Mouse (Mus musculus): ENCODE measurements around the gene 2700049A03Rik. TPM values are rescaled to one million over a fixed set of nuclear protein-coding genes. Genes with fewer than 3 reads are reported as not detected.

The 2700049A03Rik gene
- polyA plus RNA-seq, 1 experiment from 2014 or later: 12.8 TPM

DNA sequence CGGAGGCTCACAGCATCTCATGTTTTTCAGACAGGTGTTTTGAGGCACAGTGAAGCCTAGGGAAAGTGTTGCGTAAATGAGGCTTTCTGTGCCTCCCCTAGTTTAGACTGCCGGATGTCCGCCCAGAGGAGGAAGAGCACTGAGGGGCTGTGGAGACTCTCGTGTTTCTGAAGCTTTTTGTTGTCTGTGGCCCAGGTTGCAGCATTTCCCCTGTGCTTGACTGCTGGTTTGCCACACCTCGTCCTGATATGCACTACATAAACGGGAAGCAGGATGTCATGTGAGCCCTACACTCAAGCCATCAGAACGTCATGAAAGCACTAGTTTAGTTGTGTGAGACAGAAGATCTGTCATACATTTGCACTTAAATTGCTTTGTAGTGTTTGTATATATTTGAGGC lies 56.1 kb downstream of the 2700049A03Rik start:
- no peaks in the 10 kb centered on the region for H3K27me3 ChIP-seq (replicated peaks)
- H3K4me3 ChIP-seq (replicated peaks): no peak overlapping the region
- 87% methylated on average over 8 of the region's 8 CpGs for WGBS
- no peak for ATAC-seq (ENCODE audit: low FRiP score)
- peaks cover 55% of the 10 kb centered on the region for H3K36me3 ChIP-seq
- H3K4me2 ChIP-seq: no peak overlapping the region
- no peaks in the 10 kb centered on the region for H3K9me3 ChIP-seq (replicated peaks)
- no peak overlapping the region for H3K27ac ChIP-seq (replicated peaks)
- no peaks in the 10 kb centered on the region for H3K4me1 ChIP-seq
- no peak overlapping the region for H3K9ac ChIP-seq (replicated peaks)

DNA sequence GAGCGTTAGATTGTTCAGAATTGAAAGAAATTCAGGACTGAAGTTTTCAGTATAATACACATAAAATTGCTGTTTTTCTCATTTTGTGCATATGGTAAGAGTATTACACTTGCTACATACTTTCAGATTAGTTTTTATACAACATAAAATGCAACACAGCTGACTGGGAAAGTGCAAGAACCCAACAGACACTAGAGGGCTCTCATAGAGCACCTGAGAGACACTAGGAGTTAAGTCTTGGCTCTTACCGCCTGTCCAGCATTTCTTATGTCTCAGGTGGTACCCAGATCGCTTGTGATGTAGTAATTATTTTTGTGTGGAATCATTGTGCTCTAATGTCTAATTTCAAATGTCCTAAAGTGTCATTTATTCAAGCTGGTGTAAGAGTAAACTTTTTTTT lies 61.0 kb downstream of the 2700049A03Rik start:
- no peak overlapping the region for H3K4me2 ChIP-seq
- peaks cover 9% of the 10 kb centered on the region; the same call in 1 of the 2 replicates for H3K4me1 ChIP-seq
- H3K9me3 ChIP-seq (replicated peaks): no peaks in the 10 kb centered on the region
- H3K36me3 ChIP-seq: peaks cover 29% of the 10 kb centered on the region
- WGBS: 49% methylated on average over 3 of the region's 3 CpGs
- no peak overlapping the region for H3K4me3 ChIP-seq (replicated peaks)
- no peak for ATAC-seq (ENCODE audit: low FRiP score)
- no peak overlapping the region for H3K27ac ChIP-seq (replicated peaks)
- no peaks in the 10 kb centered on the region for H3K27me3 ChIP-seq (replicated peaks)
- no peak overlapping the region for H3K9ac ChIP-seq (replicated peaks)

DNA sequence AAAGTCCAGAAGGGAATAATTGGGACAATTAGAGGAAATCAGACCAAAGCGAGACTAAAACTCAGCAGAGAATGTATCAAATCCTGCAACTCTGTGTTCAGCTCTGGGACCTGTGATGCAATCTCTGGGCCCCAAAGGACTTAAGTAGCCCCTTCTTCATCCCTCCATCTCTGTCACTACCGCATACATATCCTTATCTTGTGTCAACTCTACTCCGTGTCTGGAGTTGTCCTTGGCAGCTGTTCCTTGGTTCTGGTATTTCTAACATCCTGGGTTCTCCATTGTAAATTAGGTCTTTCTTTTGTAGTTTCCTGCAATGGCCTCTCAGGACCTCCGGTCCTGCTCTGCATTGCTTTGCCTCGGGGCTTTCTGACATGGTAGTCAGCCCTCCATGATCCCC lies 65.1 kb downstream of the 2700049A03Rik start:
- no peak overlapping the region for H3K4me3 ChIP-seq (replicated peaks)
- H3K4me1 ChIP-seq: peaks cover 9% of the 10 kb centered on the region; the same call in 1 of the 2 replicates
- H3K27me3 ChIP-seq (replicated peaks): no peaks in the 10 kb centered on the region
- WGBS: 74% methylated on average over 5 of the region's 5 CpGs
- no peak overlapping the region for H3K4me2 ChIP-seq
- H3K27ac ChIP-seq (replicated peaks): no peak overlapping the region
- no peak overlapping the region for H3K9ac ChIP-seq (replicated peaks)
- no peaks in the 10 kb centered on the region for H3K9me3 ChIP-seq (replicated peaks)
- ATAC-seq (ENCODE audit: low FRiP score): no peak
- H3K36me3 ChIP-seq: peaks cover 12% of the 10 kb centered on the region; the same call in 1 of the 2 replicates

DNA sequence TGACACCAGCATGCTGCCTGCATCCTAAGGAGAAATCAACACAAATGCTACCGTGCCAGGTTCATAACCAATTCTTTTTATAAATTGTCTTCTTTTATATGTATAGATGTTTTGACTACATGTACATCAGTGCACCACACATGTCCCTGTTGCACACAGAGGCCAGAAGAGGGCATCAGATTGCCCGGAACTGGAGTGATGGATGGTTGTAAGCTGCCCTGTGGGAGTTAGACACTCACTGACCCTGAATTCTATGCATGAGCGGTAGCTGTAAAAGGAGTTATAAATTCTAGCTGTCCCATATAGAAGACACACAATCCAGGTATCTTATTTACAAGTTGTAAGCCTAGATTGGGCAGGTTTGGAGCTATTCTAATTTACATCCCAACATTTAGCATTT lies 67.7 kb downstream of the 2700049A03Rik start:
- Histone ChIP-seq H3K9ac (replicated peaks) (no peak overlapping the region), H3K4me3 (replicated peaks) (no peak overlapping the region), H3K27me3 (replicated peaks) (no peaks in the 10 kb centered on the region), H3K36me3 (peaks cover 10% of the 10 kb centered on the region; the same call in 1 of the 2 replicates), H3K4me2 (no peak overlapping the region), H3K27ac (replicated peaks) (no peak overlapping the region), H3K9me3 (replicated peaks) (no peaks in the 10 kb centered on the region), H3K4me1 (peaks cover 9% of the 10 kb centered on the region; the same call in 1 of the 2 replicates)
- 55% methylated on average over 3 of the region's 3 CpGs for WGBS
- ATAC-seq (ENCODE audit: low FRiP score): no peak

DNA sequence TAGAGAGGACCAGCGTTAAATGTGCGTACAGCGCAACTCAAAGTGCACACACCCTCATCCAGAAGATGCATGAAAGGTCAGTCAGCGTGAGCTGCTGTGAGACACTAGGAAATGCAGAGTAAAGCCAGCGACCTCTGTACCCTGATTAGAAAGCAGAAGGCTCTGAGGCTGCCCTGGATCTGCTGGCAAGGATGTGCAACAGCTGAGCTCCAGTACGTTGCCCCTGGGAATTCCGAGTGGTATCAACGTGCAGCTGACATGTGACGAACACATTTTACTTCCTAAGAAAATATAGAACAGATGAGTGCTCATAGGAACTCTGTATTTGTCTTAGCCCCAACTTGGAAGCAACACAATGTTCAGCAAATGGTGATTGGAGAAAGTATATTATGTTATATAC lies 80.5 kb downstream of the 2700049A03Rik start:
- H3K27ac ChIP-seq (replicated peaks): no peak overlapping the region
- H3K9me3 ChIP-seq (replicated peaks): no peaks in the 10 kb centered on the region
- H3K9ac ChIP-seq (replicated peaks): no peak overlapping the region
- no peak for ATAC-seq (ENCODE audit: low FRiP score)
- WGBS: 69% methylated on average over 9 of the region's 9 CpGs
- H3K4me1 ChIP-seq: peaks cover 2% of the 10 kb centered on the region; the same call in 1 of the 2 replicates
- H3K36me3 ChIP-seq: peaks cover 4% of the 10 kb centered on the region; the same call in 1 of the 2 replicates
- no peaks in the 10 kb centered on the region for H3K27me3 ChIP-seq (replicated peaks)
- no peak overlapping the region for H3K4me3 ChIP-seq (replicated peaks)
- H3K4me2 ChIP-seq: no peak overlapping the region

DNA sequence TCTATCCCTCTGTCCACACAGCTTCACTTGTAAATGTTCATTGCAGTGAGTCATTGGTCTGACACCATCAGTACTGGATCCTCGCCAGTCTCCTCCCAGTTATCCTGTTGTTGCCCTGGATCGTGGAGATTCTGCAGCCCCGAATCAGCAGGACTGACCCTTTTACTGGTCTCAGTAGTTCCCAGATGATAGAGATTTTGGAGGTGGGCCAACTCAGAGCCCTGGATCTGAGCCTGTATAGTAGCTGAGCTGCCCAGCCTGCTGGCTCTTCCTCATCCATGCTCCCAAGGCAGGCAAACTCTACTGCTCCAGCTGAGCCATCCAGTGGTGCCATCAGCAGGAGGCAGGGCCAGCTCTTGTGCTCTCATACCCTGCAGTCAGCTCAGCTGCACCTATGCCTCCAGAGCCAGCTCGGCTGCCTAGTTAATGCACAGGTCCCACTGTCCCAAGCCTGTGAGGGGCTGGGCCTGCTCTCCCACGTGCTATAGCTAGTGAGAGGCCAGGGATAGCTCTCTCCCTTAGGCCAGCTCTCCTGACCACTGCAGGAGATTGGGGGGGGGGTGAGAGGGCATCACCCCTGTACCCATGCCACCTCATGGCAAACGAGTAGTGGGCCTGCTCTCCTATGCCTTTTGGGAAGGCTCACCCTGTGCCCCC lies 81.3 kb downstream of the 2700049A03Rik start:
- no peak overlapping the region; the same call in 1 of the 2 replicates for H3K27ac ChIP-seq (replicated peaks)

DNA sequence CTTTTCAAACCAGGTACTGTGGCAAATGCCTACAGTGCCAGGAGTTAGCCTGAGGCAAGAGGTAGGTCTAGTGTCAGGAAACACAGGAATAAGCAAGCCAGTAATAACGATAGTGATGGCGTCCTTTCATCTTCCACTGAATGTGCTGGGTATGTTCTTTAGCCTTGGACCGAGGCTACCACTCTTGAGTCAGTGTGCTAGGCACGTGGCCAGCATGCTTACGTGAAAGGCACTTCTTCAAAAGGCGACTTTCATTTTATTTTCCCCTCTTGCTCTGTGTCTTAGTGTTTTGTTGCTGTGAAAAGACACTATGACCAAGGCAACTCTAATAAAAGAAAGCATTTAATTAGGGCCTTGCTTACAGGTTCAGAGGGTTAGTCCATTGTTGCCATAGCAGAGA lies 86.1 kb downstream of the 2700049A03Rik start:
- Histone ChIP-seq H3K4me3 (replicated peaks) (no peak overlapping the region), H3K4me1 (no peaks in the 10 kb centered on the region), H3K27me3 (replicated peaks) (no peaks in the 10 kb centered on the region), H3K9ac (replicated peaks) (no peak overlapping the region), H3K27ac (replicated peaks) (no peak overlapping the region), H3K36me3 (peaks cover 8% of the 10 kb centered on the region; the same call in 1 of the 2 replicates), H3K9me3 (replicated peaks) (no peaks in the 10 kb centered on the region), H3K4me2 (no peak overlapping the region)
- 86% methylated on average over 6 of the region's 6 CpGs for WGBS
- ATAC-seq (ENCODE audit: low FRiP score): no peak

More for the DNA sequence above, 81.3 kb downstream of the 2700049A03Rik start:
- no peak overlapping the region for H3K9ac ChIP-seq (replicated peaks)
- peak; percentile 41; the same call in 1 of the 2 replicates for ATAC-seq (ENCODE audit: low FRiP score)
- 69% methylated on average over 6 of the region's 6 CpGs for WGBS
- peaks cover 4% of the 10 kb centered on the region; the same call in 1 of the 2 replicates for H3K36me3 ChIP-seq
- H3K4me3 ChIP-seq (replicated peaks): no peak overlapping the region
- H3K27me3 ChIP-seq (replicated peaks): no peaks in the 10 kb centered on the region
- no peak overlapping the region for H3K4me2 ChIP-seq
- no peaks in the 10 kb centered on the region for H3K9me3 ChIP-seq (replicated peaks)
- peaks cover 2% of the 10 kb centered on the region; the same call in 1 of the 2 replicates for H3K4me1 ChIP-seq

DNA sequence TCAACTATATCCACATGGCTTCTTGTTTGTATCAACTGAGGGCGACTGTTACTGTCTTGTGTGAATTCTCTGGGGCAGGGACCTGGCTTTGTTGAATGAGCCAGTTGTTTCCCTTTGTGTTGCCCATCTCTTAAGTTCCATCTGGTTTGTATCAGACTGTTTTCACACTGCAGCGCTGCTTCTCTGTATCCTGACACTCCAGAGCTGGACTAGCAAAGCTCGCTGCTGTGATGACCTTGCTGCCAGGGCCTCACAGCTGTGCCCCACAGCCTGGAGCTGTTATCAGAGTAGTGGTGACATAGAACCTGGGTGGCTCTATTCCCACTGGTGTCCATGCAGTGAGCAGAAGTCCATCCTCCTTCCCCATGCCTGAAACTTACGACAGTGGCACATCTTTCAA lies 91.1 kb downstream of the 2700049A03Rik start:
- no peaks in the 10 kb centered on the region for H3K27me3 ChIP-seq (replicated peaks)
- no peaks in the 10 kb centered on the region for H3K4me1 ChIP-seq
- no peak overlapping the region for H3K27ac ChIP-seq (replicated peaks)
- 74% methylated on average over 4 of the region's 4 CpGs for WGBS
- ATAC-seq (ENCODE audit: low FRiP score): no peak
- no peak overlapping the region for H3K4me3 ChIP-seq (replicated peaks)
- H3K4me2 ChIP-seq: no peak overlapping the region
- H3K9me3 ChIP-seq (replicated peaks): no peaks in the 10 kb centered on the region
- H3K36me3 ChIP-seq: 0 out of 2 replicates have a peak, but pooled peaks cover 5% of the 10 kb centered on the region
- H3K9ac ChIP-seq (replicated peaks): no peak overlapping the region

DNA sequence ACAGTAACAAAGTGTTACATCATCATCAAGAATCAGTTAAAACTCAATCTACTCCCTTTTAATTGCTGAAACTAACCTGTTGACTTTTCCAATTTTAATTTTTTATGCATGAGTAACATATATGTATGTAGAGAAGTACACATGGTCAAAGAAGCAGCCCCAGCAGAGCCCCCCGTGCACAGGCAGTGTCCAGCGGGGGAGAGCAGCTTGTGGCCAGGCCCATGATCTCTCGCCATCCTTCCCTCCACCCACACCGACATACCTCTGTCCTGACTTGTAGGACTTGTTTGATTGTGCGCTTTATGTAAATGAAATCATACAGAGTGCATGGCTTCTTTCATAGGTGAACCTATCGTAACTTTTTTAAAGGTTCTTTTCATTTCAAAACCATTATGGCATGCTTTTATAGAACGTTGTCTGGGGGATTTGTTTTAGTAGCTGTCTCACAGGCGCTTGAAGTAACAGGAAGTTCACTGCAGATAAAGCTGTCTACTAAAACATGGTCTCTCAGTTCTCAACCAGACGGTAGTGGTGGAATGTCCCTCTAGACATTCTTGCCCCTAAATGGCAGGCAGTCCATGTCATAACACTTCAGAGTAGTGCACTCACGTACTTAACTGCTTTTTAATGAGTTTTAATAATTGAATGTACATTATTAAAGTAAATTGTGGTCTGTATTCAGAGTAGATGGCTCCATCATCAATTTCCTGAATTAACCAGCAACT lies 92.4 kb downstream of the 2700049A03Rik start:
- WGBS: 77% methylated on average over 10 of the region's 10 CpGs
- H3K27me3 ChIP-seq (replicated peaks): no peaks in the 10 kb centered on the region

DNA sequence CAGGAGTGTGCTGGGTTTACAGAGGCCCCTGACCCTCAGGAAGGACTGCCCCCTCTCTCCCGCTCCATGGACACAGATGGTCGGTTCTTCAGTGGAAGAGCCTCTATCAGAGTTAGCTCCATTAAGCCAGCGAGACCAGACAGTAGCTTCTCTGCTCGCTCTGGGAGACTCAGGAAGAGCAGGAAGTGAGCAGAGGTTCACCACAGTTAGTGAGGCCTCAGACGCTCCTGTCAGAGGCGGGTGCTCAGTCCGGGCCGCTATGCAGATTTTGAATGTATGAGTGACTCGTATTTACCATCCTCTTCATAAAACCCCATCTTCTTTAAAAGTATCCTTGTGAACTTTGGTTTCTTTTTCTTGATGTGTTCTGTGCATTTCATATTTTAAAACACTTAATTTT lies 94.9 kb downstream of the 2700049A03Rik start:
- no peak overlapping the region for H3K4me2 ChIP-seq
- no peaks in the 10 kb centered on the region for H3K9me3 ChIP-seq (replicated peaks)
- no peak overlapping the region for H3K9ac ChIP-seq (replicated peaks)
- H3K4me1 ChIP-seq: no peaks in the 10 kb centered on the region
- WGBS: 86% methylated on average over 9 of the region's 9 CpGs
- no peaks in the 10 kb centered on the region for H3K36me3 ChIP-seq
- H3K27ac ChIP-seq (replicated peaks): no peak overlapping the region
- no peak for ATAC-seq (ENCODE audit: low FRiP score)
- H3K4me3 ChIP-seq (replicated peaks): no peak overlapping the region
- no peaks in the 10 kb centered on the region for H3K27me3 ChIP-seq (replicated peaks)

More for the DNA sequence above, 92.4 kb downstream of the 2700049A03Rik start:
- ATAC-seq (ENCODE audit: low FRiP score): no peak
- Histone ChIP-seq H3K36me3 (0 out of 2 replicates have a peak, but pooled peaks cover 2% of the 10 kb centered on the region), H3K4me3 (replicated peaks) (no peak overlapping the region), H3K4me2 (no peak overlapping the region), H3K9ac (replicated peaks) (no peak overlapping the region), H3K9me3 (replicated peaks) (no peaks in the 10 kb centered on the region), H3K4me1 (no peaks in the 10 kb centered on the region), H3K27ac (replicated peaks) (no peak overlapping the region)

DNA sequence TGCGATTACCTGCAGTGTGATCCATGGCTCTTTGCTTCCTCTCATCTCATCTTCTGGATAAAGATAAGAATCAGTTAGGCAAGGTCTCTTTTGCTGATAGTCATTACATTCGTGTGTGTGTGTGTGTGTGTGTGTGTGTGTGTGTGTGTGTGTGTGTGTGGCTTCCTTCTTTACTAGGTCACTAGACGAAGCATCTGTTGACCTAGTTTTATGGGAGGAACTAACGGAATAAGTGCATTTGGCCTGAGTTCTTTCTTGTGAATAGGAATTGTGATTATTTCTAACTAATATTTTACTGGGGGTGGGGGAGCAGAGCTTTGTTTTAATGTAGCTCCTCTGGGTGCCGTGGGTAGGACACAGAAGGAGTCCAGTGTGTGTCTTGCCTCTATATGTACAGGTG lies 96.8 kb downstream of the 2700049A03Rik start:
- Histone ChIP-seq H3K4me3 (replicated peaks) (no peak overlapping the region), H3K4me2 (no peak overlapping the region), H3K27ac (replicated peaks) (no peak overlapping the region), H3K4me1 (no peaks in the 10 kb centered on the region), H3K27me3 (replicated peaks) (no peaks in the 10 kb centered on the region), H3K9me3 (replicated peaks) (no peaks in the 10 kb centered on the region), H3K9ac (replicated peaks) (no peak overlapping the region), H3K36me3 (no peaks in the 10 kb centered on the region)
- ATAC-seq (ENCODE audit: low FRiP score): no peak
- WGBS: 94% methylated on average over 5 of the region's 5 CpGs

DNA sequence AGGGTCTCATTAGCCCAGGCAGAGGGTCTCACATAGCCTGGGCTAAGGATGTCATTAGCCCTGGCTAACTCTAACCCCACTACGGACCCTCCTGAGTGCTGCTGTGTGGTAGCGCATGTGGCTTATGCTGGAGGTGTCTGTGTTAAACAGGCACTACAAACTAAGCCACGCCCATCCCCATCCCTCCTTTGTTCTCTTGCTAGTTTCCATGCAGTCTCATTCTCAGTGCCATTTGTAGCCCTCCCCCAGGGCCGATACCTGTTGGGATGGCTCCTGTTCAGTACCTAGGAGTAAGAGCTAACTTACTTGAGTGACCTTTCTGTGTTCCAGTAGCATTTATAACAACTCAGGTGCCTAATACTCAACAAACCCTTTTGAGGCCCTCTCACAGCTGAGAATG lies 100.4 kb downstream of the 2700049A03Rik start:
- no peaks in the 10 kb centered on the region for H3K27me3 ChIP-seq (replicated peaks)
- H3K9me3 ChIP-seq (replicated peaks): peaks cover 2% of the 10 kb centered on the region
- no peaks in the 10 kb centered on the region for H3K4me1 ChIP-seq
- H3K4me2 ChIP-seq: no peak overlapping the region
- peaks cover 14% of the 10 kb centered on the region for H3K36me3 ChIP-seq
- H3K9ac ChIP-seq (replicated peaks): no peak overlapping the region
- no peak for ATAC-seq (ENCODE audit: low FRiP score)
- WGBS: 90% methylated on average over 4 of the region's 4 CpGs
- H3K4me3 ChIP-seq (replicated peaks): no peak overlapping the region
- H3K27ac ChIP-seq (replicated peaks): no peak overlapping the region
